Mouse (Mus musculus) left cerebral cortex, adult 18-20 months (tissue): ENCODE results near the gene Gpc2. TPM values are rescaled to one million over a fixed set of nuclear protein-coding genes. Genes with fewer than 3 reads are reported as not detected.

Experiments
- DNase-seq, 2 experiments: peaks; one replicate each; pipeline ENCODE4 v3.0.0; 2021 to 2022; ENCODE audit warnings: low spot score in 2 of 2, mixed read lengths in 1 of 2
- total RNA-seq, 2 experiments: library from RNA; stranded (reverse); gene quantifications; 2 replicates each; pipeline ENCODE4 v1.2.3; 2021

The Gpc2 gene
- total RNA-seq, 2 experiments from 2014 or later, result 0.95 to 1.2 TPM

DNA sequence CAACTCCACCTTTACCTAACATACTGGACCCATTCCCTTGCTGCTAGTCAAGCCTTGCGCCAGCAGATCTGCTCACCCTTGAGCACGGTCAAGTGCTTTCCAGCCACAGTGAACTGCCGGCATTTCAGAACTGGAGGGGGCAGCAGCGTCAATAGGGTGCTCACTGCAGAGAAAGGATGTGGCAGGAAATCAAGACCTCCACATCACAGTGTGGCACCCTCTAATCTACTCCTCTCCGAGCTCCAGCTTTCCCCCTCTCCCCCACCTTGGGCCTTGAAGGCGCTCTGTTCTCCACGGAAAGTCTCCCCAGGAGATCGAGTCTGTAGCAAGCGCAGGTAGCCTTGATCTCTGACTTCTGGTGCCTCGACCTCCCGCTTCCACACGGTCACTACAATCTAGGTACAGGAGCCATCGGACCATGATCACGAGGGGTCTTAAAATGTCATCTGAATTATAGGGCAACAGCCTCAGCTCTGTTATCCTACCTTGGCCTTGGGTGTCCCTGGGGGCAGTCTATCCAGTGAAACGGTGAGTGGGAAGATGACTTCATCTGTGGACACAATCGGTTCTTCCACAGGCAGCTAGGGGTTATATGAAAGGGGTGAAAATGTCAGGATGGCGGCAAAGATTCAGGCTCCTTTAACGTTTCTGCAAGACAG, 17.1 kb downstream of the Gpc2 start:
- DNase-seq, result no peak

DNA sequence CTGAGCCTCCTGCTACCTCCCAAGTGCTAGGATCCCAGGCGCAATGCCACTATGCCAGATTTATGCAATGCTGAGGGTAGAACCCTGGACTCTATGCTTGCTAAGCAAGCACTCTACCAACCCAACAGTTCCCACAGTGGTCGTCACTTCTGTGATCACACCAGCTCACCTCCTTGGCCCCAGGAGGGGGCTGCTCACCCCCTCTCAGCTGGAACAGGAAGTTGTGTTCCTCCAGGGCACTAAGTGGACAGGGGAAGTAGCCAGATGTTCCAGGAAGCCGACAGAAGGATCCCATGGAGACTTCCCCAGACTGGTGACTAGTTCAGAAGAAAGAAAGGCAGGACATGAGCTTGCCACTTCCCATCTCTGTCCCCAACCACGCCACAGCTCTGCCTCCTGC, 17.8 kb downstream of the Gpc2 start:
- no peak for DNase-seq

DNA sequence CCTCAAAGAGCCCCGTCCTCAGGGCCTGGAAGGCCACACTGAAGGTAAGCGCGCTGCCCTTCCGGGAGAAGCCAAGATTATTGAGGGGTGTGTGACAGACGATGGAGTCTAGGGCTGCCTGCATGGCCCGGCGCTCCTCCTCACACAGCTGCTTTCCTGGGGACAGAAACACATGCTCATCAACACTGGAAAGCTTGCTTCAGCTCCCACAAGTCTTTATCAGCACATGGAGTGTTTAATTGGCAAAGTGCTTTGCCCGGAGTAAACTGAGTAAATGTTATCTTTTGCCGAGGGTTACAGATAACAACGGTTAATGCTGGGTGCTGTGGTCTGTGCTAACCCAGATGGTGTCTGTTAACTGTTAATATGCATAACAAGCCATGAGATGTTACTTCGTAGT, 19.0 kb downstream of the Gpc2 start:
- DNase-seq, result no peak

DNA sequence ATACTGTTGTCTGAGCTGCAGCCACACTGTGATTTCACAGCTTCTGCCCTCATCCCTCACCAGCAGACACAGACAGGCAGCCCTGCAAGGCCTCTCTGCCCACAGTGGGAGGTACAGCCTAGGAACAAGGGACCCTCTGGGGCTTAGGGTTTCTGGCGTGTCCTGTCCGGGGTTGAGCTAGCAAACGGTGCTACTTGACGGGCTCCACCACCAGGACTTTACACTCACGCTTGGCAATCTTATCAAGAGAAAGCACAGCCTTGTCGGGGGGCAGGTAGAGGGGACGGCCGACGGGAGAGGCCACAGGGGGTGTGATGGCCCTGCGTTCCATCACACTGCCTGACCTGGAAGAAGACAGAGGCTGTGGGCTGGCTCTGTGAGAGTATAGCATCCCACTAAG, 19.8 kb downstream of the Gpc2 start:
- no peak for DNase-seq

DNA sequence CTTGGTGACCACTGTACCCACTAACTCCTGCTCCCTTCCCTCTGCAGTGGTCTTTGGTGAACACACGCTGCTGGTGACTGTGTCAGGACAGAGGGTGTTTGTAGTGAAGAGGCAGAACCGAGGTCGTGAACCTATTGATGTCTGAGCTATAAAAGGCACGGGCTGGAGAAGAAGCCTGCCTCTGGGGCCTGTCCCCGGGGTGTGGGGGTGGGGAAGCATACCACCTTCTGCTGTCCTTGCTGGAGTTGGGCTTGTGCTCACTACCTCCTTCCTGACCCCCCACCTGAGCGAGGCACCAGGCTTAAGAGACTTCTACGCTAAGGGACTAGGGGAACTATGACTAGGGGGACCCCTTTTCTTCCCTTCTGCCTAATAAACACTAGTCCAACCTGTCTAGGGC, 20.8 kb downstream of the Gpc2 start:
- no peak for DNase-seq

DNA sequence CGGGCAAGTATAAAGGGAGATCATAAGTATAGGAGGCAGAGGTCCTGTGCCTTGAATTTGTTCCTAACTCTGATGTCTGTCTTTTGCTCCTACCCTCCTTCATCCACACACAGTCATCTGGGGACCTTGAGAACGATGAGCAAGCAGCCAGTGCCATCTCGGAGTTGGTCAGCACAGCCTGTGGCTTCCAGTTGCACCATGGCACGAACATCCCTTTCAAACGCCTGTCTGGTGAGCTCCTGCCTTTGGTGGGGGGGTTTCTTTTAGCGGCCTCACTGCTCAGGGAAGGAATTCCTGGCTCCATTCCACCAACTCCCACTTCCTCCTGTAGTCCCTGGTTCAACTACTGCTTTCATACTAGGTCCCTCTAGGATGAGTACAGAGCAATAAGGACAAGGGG, 21.3 kb downstream of the Gpc2 start:
- DNase-seq, result no peak

DNA sequence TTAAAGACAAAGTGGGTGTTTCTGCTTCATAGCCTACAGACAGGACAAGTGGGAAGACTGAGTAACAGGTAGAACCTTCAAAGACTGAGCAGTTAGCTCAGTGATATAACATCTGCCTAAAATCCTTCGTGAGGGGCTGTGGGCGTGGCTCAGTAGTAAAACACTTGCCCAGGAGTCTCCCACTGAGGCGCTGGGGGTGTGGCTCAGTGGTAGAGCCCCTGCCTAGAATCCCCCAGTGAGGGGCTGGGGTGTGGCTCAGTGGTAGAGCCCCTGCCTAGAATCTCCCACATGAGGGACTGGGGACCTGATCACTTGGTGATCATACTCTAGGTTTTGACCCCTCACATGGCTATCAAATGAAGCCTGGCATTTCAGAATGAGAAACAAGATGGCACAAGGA, 21.7 kb downstream of the Gpc2 start:
- no peak for DNase-seq

DNA sequence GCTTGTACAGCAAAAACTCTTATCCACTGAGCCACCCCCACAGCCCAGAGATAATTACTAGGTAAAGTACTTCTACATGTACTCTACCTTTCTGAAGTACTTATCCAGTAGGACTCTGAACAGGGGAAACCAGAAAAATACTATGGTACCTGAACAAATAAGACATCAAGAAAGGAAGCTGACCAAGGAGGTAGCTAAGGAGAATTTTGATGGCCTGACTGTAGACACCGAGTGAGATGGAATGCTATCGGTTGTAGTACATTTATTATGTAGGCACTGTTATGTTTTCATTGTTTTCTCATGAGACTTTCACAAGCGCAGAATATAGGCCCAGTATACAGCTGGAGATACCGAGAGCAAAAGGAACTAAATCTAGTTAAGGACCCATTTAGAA, 22.2 kb downstream of the Gpc2 start:
- DNase-seq, result no peak

DNA sequence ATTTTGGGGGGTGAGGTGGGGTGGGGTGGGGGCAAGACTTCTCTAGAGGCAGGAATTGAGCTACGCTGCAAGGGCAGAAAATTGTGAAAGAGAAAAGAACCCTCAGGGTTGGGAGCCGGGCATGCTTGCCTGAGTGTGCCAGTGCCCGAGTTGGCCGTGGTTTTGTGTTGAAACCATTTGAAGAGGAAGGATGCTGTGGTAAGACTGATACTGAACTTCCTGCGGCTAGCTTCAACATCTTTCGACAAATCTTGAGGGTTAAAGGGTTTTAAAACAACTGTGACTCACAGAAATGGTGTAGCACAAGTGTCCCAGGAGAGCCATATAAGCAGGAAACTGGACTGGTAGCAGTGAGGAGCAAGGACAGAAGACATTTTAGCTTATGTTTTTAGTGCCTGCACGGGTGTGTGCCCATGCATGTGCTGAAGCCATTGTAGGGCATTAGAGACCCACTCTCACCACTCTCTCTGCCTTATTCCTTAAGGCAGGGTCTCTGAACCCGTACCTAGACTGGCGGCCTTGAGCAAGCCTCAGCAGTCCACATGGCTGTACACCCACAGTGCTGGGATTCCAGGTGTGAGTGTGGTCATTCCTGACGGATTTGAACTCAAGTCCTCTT, 22.7 kb downstream of the Gpc2 start:
- no peak for DNase-seq

DNA sequence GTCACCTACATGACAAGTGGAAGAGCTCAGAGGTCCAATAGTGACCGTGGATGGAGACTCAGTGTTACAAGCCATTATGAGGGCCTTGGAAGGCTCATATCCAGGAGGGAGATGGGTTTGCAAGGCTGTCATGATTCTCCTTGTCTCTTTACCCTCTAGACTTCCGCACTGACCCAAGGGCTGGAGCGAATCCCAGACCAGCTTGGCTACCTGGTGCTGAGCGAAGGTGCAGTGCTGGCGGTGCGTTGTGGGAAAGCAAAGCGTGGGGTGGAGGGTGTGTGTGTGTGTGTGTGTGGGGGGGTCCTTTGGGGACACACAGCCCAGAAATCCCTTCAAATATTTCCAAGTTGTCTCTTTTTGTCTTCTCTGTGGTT, 23.7 kb downstream of the Gpc2 start:
- no peak for DNase-seq

DNA sequence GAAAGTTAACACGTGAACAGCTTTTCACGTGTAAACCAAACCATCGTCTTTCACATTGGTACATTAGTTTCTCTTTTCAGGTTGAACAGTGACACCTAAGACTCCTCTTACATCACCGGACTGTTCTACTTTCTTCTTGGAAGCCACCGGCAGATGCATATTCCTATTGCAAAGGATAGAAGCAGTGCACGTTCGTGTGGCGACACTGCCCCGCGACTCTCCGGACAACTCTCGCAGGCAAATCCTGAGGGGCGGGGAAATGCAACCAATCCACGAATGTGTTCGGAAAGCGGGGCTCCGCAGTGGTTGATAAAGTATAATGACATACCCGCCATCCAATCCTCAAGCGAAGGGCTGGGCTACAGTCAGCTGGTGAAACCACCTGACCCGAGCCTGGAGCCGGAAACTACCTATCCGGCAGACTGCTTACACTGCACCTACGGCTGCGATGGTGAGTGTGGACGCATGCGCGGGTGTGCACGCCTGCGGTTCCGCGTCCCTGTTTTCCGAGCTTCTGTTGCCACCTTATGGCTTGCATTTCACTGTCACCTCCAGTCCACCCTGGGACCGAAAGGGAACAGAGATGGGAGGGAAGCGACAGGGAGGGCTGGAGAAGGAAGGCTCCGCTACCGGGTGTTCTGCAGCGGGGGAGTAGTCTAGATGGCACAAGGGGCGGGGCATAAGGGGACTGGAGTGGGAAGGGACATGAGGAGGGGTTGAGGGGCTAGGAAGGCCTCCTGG, 24.3 kb downstream of the Gpc2 start, which contains the start of gene Lamtor4:
Gene Lamtor4, plus strand, starts transcription at position 130 of the 741 bp plus-strand sequence.
- peak; percentile 94 for DNase-seq

DNA sequence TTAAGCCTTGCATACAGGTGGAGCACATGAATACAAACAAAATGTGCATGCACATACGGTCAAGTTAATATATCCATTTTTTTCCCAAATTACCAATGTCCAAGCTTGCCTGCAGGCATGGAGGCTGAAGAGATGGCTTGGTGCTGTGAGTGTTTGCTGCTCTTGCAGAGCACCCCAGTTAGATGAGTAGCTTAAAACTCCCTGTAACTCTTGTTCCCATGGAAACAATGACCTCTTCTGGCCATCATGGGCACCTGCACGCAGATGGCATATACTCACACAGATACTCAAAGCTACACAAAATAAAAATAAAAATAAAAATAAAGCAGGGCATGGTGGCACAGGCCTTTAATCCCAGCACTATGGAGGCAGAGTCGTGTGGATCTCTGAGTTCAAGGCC, 26.7 kb downstream of the Gpc2 start:
- no peak for DNase-seq

DNA sequence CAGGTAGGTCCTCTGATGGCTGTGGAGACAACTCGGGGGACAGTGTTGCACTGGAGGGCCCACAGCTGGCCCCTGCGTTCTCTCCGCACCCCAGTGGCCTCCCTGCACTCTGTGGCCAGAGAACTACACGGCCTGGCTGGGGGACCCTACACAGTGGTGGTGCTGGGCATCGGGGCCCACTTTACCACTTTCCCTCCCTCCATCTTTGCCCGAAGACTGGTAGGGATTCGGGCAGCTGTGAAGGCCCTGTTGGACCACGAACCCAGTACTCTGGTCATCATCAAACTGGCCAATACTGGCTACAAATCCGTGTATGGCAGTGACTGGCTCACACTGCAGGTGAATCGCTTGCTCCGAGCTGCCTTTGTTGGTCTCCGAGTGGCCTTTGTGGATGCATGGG, 28.7 kb downstream of the Gpc2 start:
- DNase-seq, result no peak

DNA sequence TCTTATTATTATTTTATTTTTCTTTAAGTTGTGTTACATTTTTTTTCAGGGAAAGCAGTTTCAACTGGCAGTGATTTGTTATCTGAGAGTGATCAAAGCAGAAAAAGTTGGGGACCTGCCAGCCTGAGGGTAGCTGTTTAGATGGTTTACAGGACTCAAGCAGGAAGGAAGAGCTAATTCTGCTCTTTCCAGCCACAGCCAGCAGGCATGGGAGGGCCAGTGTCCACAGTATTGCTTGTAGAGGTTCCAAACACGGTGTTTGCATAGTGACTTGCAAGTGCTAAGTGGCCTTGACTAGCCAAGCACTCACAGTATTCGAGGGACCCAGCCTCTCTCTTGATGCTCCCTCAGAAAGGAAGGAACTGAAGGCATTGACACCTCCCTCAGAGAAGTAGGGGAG, 38.3 kb downstream of the Gpc2 start:
- no peak for DNase-seq

DNA sequence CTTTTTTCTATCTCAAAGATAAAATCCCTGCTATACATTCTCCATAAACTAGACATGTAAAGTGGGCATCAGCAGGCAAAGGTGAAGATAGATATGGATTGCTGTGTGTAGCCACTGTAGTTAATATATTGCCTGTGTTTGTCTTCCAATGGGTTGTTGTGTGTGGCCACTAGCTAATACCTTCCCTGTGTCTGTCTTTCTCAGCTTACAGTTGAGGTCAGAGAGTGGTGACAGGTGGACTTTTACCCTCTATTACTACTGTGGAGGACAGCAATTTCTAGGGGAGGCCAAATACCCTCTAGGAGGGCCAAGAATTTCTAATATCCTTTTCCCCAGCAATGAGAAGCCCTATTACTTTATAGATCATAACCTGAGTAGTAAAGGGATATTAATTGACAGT, 45.6 kb downstream of the Gpc2 start:
- DNase-seq, result no peak

DNA sequence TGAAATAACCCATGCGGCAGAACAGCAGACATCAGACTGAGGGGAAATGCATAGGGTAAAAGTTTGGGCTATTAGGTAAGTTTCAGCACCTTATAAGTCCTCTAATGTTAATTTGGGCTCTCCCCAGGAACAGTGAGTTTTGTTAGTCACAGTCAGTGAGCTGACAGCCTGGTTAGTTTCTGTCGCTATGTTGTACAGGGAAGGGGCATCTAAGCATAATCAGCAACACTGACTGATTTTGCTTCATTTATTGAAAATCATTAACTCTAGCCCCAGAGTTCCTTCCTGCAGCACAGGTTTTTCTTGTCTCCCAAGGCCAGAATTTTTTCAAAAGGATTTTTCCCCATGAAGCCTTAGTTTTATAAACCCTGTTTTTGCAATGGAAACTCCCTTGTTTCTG, 46.0 kb downstream of the Gpc2 start:
- DNase-seq, result no peak

DNA sequence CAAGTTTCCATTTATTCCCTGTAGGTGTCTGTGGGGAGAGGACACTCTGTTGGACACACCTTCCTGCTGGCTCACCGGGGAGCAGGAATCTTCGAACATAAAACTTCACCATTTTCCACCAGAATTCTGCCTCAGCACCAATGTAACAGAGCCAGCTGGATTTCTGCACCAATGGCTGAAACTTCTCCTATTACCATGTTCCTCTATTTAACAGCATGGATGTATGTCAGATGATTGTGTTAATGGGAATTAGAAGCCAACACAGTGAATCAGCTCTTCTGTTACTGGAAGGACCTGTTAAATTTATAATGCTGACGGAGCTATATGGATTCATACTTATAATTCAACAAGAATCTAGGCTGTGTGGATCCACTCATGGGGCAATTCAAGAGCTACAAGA, 50.3 kb downstream of the Gpc2 start:
- DNase-seq, result no peak

DNA sequence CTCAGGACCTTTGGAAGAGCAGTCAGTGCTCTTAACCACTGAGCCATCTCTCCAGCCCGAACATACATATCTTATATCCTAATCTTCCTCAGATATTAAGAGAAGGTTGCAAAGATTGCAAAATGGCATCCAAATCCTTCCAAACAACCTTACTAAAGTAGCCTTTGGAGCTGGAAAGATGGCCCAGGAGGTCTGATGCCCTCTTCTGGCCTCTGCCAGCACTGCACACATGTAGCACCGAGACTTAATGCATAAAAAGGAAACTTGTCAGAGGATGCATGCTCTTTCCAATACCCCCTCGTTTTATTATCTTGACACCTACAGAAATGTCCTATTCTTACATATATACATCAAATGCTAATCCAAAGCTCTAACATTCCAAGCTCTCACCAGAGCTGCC, 51.8 kb downstream of the Gpc2 start:
- DNase-seq, result peak in 1 of 2 experiments; percentile 9

DNA sequence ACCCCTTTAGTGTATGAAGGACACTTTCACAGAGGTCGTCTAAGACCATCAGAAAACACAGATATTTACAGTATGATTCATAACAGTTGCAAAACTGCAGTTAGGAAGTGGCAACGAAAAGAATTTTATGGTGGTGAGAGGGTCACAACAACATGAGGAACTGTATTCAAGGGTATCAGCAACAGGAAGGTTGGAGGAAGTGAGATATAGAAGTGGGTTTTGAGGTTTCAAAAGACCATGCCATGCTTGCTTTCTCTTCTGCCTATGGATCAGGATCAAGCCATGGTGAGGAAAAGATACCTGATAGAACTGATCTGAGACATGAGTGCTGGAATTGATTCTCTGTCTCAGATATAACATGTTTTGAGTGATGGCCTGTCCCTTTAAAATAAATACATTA, 52.4 kb downstream of the Gpc2 start:
- DNase-seq, result no peak

DNA sequence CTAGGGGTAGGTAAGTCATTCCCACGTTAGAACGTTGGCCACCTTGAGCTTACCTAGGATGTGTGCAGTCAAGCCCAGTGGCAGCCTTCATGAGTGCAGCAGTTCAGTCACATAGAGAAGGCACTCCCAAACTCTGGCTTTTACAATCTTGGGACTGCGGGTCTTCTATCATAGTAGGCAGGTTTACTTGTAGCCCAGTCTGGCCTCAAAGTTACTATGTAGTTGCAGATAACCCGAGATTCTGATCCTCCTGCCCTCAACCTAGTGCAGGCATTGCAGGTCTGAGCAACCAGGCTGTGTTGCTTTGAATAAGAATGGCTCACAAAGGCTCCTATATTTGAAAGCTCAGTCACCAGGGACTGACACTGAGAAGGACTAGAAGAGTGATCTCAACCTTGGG, 53.3 kb downstream of the Gpc2 start:
- DNase-seq, result no peak

DNA sequence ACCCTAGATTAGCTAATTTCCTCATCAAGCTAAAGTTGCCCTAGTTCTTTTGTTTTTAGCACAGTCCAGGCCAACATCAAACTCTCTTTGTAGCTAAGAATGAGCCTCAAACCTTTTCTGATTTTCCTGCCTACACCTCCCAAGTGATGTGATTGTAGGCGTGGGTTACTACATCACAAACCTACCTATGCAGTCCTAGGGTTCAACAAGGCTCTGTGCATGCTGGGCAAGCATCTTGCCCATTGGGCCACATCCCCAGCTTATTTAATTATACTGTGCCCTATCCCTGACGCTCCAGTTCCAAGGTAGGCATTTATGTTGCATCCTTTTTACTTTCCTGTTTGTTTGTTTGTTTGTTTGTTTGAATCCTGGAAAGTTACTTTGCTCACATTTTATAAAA, 54.1 kb downstream of the Gpc2 start, which contains the start of gene Nxpe5:
Gene Nxpe5, plus strand, starts transcription at position 199 of the 400 bp plus-strand sequence.
- DNase-seq, result no peak
